Mouse (Mus musculus): ENCODE measurements around the gene Cox11. TPM values are rescaled to one million over a fixed set of nuclear protein-coding genes. Genes with fewer than 3 reads are reported as not detected.

The Cox11 gene
- total RNA-seq, 2 experiments from 2014 or later, result 15.5 to 35.5 TPM

Other genes with a start within 250 kb of the Cox11 start
- gene Hlf, start 247.3 kb upstream of the Cox11 start, total RNA-seq (2015), result 17.7 and 20.0 TPM in 2 replicates
- 2.5 and 13.2 TPM in 2 replicates for gene Hlf, start 247.3 kb upstream of the Cox11 start, total RNA-seq (2017)
- gene Stxbp4, start 89 bp upstream of the Cox11 start, total RNA-seq (2015), result 5.0 and 7.4 TPM in 2 replicates
- gene Stxbp4, start 89 bp upstream of the Cox11 start, total RNA-seq (2017), result 2.7 and 4.4 TPM in 2 replicates
- gene Tom1l1, start 50.2 kb downstream of the Cox11 start, total RNA-seq (2015), result 7.9 and 10.2 TPM in 2 replicates
- 9.8 and 15.6 TPM in 2 replicates for gene Tom1l1, start 50.2 kb downstream of the Cox11 start, total RNA-seq (2017)